In the genomic region with DNA sequence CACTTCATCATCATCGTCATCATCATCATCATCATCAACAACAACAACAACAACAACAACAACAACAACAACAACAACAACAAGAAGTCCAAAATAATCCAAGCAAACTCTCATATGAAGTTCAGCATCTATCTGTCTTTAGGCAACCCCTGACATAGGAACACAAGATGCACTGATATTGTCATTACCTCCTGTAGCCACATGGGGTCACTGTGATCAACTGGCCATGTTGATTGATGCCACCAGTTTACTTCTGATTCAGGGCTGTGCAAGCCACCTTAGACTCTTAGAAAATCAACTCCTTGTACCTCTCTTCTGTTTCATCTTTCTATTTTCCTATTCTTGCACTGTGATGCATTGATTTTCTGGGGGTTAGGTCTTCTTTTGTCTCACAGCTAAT, we compare ENCODE assay signal across 8 mouse cellular contexts.
DNase-seq lines count a peak whose midpoint lies in the region.

No protein-coding gene starts in this region.

- DNase-seq in gastrocnemius, adult 18-20 months (ENCODE audit: low spot score), result peak; percentile 27
- DNase-seq in gastrocnemius, postnatal 25 days, result no peak
- peak; percentile 13 for DNase-seq in WW6 (ENCODE audit: low read depth, low spot score)
- peak; percentile 16 to 41 for DNase-seq in cerebellum, postnatal 36 days
- peak; percentile 30 to 65 for DNase-seq in heart, postnatal 14 days
- peak; percentile 53 for DNase-seq in layer of hippocampus, adult 9-10 months (ENCODE audit: low spot score)
- peak; percentile 71 for DNase-seq in mesoderm, embryonic 11.5 days (ENCODE audit: low read depth, low spot score)
- peak; percentile 1 for DNase-seq in skeletal muscle tissue, adult 2 months (ENCODE audit: low read depth, low spot score)

- intact Hi-C loops in heart, postnatal 14 days (cut with DNase I), result loop anchor here (5.0 kb wide), 2 partner anchors 826 to 866 kb away; a partner anchor contains a TSS
